Mouse (Mus musculus) neural tube, embryonic 11.5 days (tissue): ENCODE measurements around the gene Fam133b. TPM values are rescaled to one million over a fixed set of nuclear protein-coding genes. Genes with fewer than 3 reads are reported as not detected.
A peak's percentile ranks its signal among the peaks of the same experiment; 100 is the strongest.

Source experiments
- ATAC-seq: fragments of 200-750 bp; cut with Nextera tagmentation; 2 replicates; pipeline ENCODE4 v1.8.0; 2017; ENCODE audit warnings: moderate number of reproducible peaks, mild to moderate bottlenecking, moderate TSS enrichment, moderate library complexity; ENCODE audit not compliant: insufficient read depth, low FRiP score, low TSS enrichment
- DNase-seq: peaks from one replicate; pipeline ENCODE4 v3.0.0-alpha.2; 2015; ENCODE audit warnings: low spot score
- H3K27ac ChIP-seq: fragments of 300-500 bp; sonication (generic); 2 replicates; pipeline ENCODE4 v1.5.1; 2014; ENCODE audit warnings: low read depth, mild to moderate bottlenecking, low read length
- H3K27me3 ChIP-seq: fragments of 300-500 bp; sonication (generic); 2 replicates; pipeline ENCODE4 v1.6.1; 2014; ENCODE audit warnings: mild to moderate bottlenecking, low read length, mixed read lengths; ENCODE audit not compliant: control insufficient read depth, insufficient read depth
- H3K36me3 ChIP-seq: fragments of 300-500 bp; sonication (generic); 2 replicates; pipeline ENCODE4 v1.6.1; 2014; ENCODE audit warnings: mild to moderate bottlenecking, low read length, moderate library complexity, mixed read lengths; ENCODE audit not compliant: control insufficient read depth, insufficient read depth
- H3K4me1 ChIP-seq: fragments of 300-500 bp; sonication (generic); 2 replicates; pipeline ENCODE4 v1.6.1; 2014; ENCODE audit warnings: low read length, mixed read lengths; ENCODE audit not compliant: control insufficient read depth, insufficient read depth
- H3K4me2 ChIP-seq: fragments of 300-500 bp; sonication (generic); 2 replicates; pipeline ENCODE4 v1.6.1; 2014; ENCODE audit warnings: low read depth, mild to moderate bottlenecking, moderate library complexity
- H3K4me3 ChIP-seq: fragments of 300-500 bp; sonication (generic); 2 replicates; pipeline ENCODE4 v1.5.1; 2014; ENCODE audit warnings: low read depth, low read length
- H3K9ac ChIP-seq: fragments of 300-500 bp; sonication (generic); 2 replicates; pipeline ENCODE4 v1.6.1; 2014; ENCODE audit warnings: mild to moderate bottlenecking, low read length
- H3K9me3 ChIP-seq: fragments of 300-500 bp; sonication (generic); 2 replicates; pipeline ENCODE4 v1.6.1; 2016; ENCODE audit warnings: low read length; ENCODE audit not compliant: control insufficient read depth
- WGBS: fragments of 180-500 bp; shearing (Covaris S2); extraction: QIAGEN DNeasy Blood & Tissue Kit; methylation state at CpG from one replicate; pipeline ENCODE4 v1.1.7; 2014; 5-methylcytosine and 5-hydroxymethylcytosine counted together
- polyA plus RNA-seq: library from polyadenylated mRNA; unstranded; fragments of >200 nt; fragmentation: Nextera tagmentation; extraction: Ambion mirVana; gene quantifications from 2 replicates; pipeline ENCODE4 v1.2.1, GENCODE M21; 2014

The Fam133b gene
- polyA plus RNA-seq, 1 experiment from 2014 or later = 35.4 TPM

DNA sequence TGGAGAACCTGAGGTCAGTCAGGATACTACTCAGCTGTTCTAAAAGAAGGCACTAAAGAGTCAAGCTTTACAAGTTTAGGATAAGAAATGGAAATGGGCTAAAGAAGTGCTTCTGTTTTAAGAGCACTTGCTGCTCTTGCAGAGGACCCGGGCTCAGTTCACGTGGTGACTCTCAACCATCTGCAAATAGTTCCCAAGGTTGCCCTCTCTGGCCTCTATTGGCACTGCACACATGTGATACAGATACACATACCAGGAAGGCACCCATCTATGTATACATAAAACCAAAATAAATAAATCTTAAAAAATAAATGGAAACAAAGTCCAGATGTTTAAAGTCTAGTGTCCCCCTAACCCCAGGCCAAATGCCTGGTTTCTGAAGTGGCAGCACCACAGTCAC is 31.2 kb downstream of the Fam133b start:
- Histone ChIP-seq H3K4me3 (no peak overlapping the region), H3K27me3 (no peaks in the 10 kb centered on the region), H3K4me2 (no peak overlapping the region), H3K9me3 (no peaks in the 10 kb centered on the region), H3K27ac (no peak overlapping the region), H3K9ac (no peak overlapping the region), H3K4me1 (no peaks in the 10 kb centered on the region), H3K36me3 (peaks cover 33% of the 10 kb centered on the region)
- no peak for DNase-seq
- 93% methylated on average over 2 of the region's 2 CpGs for WGBS
- ATAC-seq = no peak

DNA sequence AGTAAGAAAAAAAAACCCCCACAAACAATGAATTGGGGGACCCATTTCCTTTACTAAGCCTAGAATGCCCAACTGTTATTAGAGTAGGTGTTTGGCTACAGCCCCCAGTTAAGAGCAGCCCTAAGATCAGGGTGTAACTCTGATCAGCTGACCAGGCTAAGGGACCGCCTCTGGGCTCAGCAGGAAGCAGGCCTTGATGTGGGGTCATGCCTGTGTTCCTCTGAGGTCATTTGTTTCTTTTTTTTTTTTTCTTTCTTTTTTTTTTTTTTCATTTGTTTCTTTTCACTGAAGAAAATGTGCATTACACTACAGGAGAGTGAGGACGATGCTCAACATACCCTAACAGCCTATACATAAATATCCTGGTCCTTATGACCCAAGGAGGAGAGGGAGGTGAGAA is 34.3 kb downstream of the Fam133b start:
- Histone ChIP-seq H3K4me3 (no peak overlapping the region), H3K4me2 (no peak overlapping the region), H3K9me3 (no peaks in the 10 kb centered on the region), H3K4me1 (no peaks in the 10 kb centered on the region), H3K36me3 (peaks cover 22% of the 10 kb centered on the region), H3K27me3 (no peaks in the 10 kb centered on the region), H3K27ac (no peak overlapping the region), H3K9ac (no peak overlapping the region)
- DNase-seq = no peak
- no peak for ATAC-seq
- 91% methylated on average over 2 of the region's 2 CpGs for WGBS

DNA sequence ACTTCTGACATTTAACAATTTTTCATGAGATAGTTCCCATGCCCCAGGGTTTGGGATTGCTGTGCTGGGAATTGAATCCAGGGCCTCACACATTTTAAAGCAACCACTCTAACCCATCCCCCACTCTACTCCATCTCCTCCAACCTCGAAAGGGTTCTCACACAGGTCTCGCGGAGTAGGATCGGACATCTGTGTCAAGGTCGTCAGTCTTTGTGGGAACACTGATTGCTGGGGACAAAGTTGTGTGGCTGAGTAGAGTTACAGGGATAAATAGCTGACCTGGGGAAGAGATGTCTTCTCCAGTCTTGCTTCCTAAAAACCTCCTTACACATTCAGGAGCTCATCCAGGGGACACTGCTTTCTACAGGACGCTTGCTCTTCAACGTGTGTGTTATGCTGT is 35.4 kb downstream of the Fam133b start:
- H3K9ac ChIP-seq = no peak overlapping the region
- H3K4me1 ChIP-seq = no peaks in the 10 kb centered on the region
- peaks cover 21% of the 10 kb centered on the region for H3K36me3 ChIP-seq
- no peaks in the 10 kb centered on the region for H3K9me3 ChIP-seq
- no peak overlapping the region for H3K4me2 ChIP-seq
- H3K27me3 ChIP-seq = no peaks in the 10 kb centered on the region
- WGBS = 93% methylated on average over 7 of the region's 7 CpGs
- DNase-seq (no peak), ATAC-seq (no peak)
- H3K4me3 ChIP-seq = no peak overlapping the region
- no peak overlapping the region for H3K27ac ChIP-seq

DNA sequence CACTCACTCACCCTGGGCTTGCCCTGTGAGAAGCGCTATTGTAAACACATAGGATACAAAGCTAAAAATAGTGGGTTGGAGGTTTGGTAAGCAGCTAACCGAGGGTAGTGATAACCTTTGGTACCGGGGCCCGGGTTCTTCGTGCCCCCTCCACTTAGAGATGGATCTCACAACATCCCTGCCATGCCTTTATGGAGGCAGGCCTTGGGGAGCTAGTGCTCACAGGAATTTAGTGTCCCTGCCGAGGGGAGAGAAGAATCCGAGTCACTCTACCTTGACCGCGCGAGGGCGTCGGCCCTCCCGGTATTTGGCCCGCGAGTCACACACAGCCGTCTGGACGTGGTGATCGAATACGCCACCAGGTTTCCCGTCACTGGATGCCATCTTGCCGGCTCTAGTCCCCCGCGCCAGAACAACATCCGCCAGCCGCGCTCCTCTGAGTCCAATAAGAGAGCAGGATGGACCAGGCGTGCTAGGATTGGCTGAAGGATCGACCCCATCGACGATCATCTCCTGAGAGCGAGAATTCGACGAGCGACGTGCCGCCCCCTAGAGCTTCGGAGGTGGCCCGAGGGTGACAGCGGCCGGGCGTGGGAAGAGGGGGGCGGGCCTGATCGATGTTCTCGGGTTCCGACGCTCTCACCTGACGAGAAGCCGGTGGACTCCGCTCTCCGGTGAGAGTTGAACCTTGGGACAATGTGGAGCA is 52.2 kb downstream of the Fam133b start, which contains the start of gene Pex1:
Gene Pex1, plus strand, starts transcription at position 374 of the 706 bp plus-strand sequence.
- peak within 1 kb of the TSS; percentile 74 for H3K4me2 ChIP-seq
- ATAC-seq = peak; percentile 98
- H3K9me3 ChIP-seq = no peaks in the 10 kb centered on the region
- H3K27ac ChIP-seq = 0 out of 2 replicates have a peak within 1 kb of the TSS, but pooled peaks have one; percentile 20
- H3K4me1 ChIP-seq = peaks cover 7% of the 10 kb centered on the region
- no peaks in the 10 kb centered on the region for H3K27me3 ChIP-seq
- peak within 1 kb of the TSS; percentile 80 for H3K4me3 ChIP-seq
- no peaks in the 10 kb centered on the region for H3K36me3 ChIP-seq
- peak; percentile 95 for DNase-seq
- H3K9ac ChIP-seq = peak within 1 kb of the TSS; percentile 76
- under 1% methylated on average over 50 of the region's 50 CpGs for WGBS

DNA sequence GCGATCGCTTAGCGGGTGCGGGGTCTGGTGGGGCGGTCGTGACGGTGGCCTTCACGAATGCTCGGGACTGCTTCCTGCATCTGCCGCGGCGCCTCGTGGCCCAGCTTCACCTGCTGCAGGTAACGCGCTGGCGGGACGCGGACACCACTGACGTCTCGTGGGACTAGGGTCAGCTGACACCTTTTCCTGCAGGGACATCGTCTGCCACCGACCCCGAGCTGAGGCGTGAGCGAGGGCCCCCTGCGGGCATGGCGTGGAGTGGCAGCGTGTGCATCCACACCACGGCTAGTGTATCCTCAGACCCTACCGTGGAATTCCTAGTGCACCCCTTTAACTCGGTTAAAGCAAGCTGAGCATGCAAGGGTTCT is 52.8 kb downstream of the Fam133b start, which contains the start of gene Rbm48:
Gene Rbm48, minus strand, starts transcription at position 187 of the 368 bp plus-strand sequence.
- Histone ChIP-seq H3K4me3 (peak within 1 kb of the TSS; percentile 80), H3K4me2 (peak within 1 kb of the TSS; percentile 74), H3K36me3 (no peaks in the 10 kb centered on the region), H3K4me1 (peaks cover 7% of the 10 kb centered on the region), H3K27ac (0 out of 2 replicates have a peak within 1 kb of the TSS, but pooled peaks have one; percentile 20), H3K9ac (peak within 1 kb of the TSS; percentile 76), H3K27me3 (no peaks in the 10 kb centered on the region), H3K9me3 (no peaks in the 10 kb centered on the region)
- under 1% methylated on average over 29 of the region's 31 CpGs for WGBS
- DNase-seq = peak; percentile 82
- ATAC-seq = peak; percentile 81

DNA sequence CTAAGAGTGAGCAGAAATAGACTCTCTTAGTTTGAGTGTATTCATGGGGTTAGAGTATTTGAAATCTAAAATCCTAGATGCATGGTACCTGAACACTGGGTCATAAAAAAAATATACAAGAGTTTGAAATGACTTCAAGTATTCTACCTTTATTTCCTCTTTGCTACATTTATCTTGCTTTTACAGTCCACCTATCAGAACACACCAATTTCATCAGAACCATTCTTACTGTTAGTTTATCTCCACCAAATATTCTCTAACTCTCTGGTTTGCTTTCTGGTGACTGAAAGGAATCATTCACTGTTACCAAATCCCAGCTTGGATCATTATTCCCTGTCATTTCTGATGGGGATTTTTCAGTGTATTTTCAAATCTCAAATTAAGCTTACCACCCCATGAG is 53.5 kb downstream of the Fam133b start:
- Histone ChIP-seq H3K4me2 (no peak overlapping the region), H3K4me1 (peaks cover 7% of the 10 kb centered on the region), H3K9me3 (no peaks in the 10 kb centered on the region), H3K9ac (no peak overlapping the region), H3K36me3 (no peaks in the 10 kb centered on the region), H3K27ac (no peak overlapping the region), H3K4me3 (peak overlapping the region; percentile 80; the same call in 1 of the 2 replicates), H3K27me3 (no peaks in the 10 kb centered on the region)
- ATAC-seq = no peak
- DNase-seq = no peak

DNA sequence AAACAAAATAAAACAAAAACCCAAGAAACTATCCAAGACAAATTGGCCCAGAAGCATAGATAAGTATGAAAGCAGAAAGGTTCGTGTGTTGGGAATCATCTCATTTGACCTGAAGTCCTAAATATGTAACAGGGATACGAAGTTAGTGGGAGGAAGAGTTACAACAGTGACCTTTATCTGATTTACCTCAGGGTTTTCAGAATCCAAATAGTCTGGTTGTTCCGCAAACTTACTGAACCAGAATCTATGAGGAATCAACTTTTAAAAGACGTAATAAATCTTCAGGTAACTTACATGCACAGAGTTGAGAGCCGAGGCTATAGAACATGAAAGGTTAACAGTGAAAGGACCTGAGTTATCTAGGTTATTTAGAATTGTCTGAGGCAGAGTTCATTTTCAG is 55.1 kb downstream of the Fam133b start:
- H3K27me3 ChIP-seq = no peaks in the 10 kb centered on the region
- ATAC-seq (no peak), DNase-seq (no peak)
- no peaks in the 10 kb centered on the region for H3K36me3 ChIP-seq
- peaks cover 7% of the 10 kb centered on the region for H3K4me1 ChIP-seq
- WGBS = 90% methylated on average over 5 of the region's 5 CpGs
- no peak overlapping the region for H3K27ac ChIP-seq
- H3K9me3 ChIP-seq = no peaks in the 10 kb centered on the region
- H3K4me3 ChIP-seq = no peak overlapping the region
- H3K4me2 ChIP-seq = no peak overlapping the region
- H3K9ac ChIP-seq = no peak overlapping the region

DNA sequence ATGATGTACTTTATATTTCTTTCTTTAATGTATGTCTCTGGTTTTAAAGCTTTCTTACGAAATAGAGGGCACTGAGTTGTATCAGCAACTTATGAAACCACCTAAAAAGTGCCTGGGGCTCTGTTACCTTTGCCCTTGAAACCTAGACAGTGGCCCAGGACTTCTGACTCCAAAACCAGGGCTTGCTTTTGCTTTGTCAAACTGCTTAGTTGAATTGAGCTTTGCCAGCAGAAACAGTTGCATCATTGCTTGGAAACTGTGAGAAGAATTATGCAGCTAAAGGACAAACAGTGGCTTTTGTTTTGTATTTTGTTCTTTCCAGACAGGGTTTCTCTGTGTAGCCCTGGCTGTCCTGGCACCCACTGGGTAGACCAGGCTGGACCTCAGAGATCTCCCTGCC is 56.7 kb downstream of the Fam133b start:
- Histone ChIP-seq H3K4me2 (no peak overlapping the region), H3K27ac (no peak overlapping the region), H3K27me3 (no peaks in the 10 kb centered on the region), H3K9ac (no peak overlapping the region), H3K9me3 (no peaks in the 10 kb centered on the region), H3K36me3 (no peaks in the 10 kb centered on the region), H3K4me1 (peaks cover 2% of the 10 kb centered on the region), H3K4me3 (no peak overlapping the region)
- ATAC-seq (no peak), DNase-seq (no peak)
- 88% methylated on average over 1 of the region's 1 CpGs for WGBS

DNA sequence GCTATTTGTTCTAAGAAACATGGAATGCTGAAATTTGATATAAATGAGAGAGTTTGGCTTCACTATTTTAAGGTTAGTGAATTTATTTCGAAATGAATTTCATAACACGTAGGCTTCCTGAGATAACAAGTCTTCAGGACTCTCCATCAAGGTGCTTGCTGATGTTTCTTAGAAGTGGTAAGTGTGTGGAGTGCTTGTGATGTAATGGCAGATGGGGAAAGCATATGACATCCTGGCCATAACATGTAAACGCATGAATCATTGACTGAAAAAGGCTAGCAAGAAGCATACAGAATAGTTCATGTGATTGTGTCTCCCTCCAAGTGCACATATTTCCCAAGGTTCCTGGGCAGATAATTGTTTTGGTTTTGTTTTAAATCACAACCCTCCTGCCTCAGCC is 57.2 kb downstream of the Fam133b start:
- Histone ChIP-seq H3K9me3 (no peaks in the 10 kb centered on the region), H3K4me2 (no peak overlapping the region), H3K27me3 (no peaks in the 10 kb centered on the region), H3K4me1 (no peaks in the 10 kb centered on the region), H3K27ac (no peak overlapping the region), H3K36me3 (no peaks in the 10 kb centered on the region), H3K4me3 (no peak overlapping the region), H3K9ac (no peak overlapping the region)
- no peak for ATAC-seq
- 96% methylated on average over 3 of the region's 3 CpGs for WGBS
- no peak for DNase-seq
